Mouse (Mus musculus): Measurements from ENCODE around the gene Aff1.

GRCm38 (mm10) chr5:103898310-103898709, 206.1 kb downstream of the Aff1 start:
- TF ChIP-seq CTCF (IDR thresholded peaks at IDR 0.05) (no peak), EP300 (IDR thresholded peaks at IDR 0.05; ENCODE audit: insufficient read depth, low read depth, low read length) (no peak), POLR2A (IDR thresholded peaks at IDR 0.05; ENCODE audit: insufficient read depth, low read depth, low read length) (no peak)
